Mouse (Mus musculus): Measurements from ENCODE around the gene Glce. TPM values are rescaled to one million over a fixed set of nuclear protein-coding genes. Genes with fewer than 3 reads are reported as not detected.

Glce gene
- total and polyA plus RNA-seq, 3 experiments: 7.4 to 16.4 (median 13.1) TPM

- H3K27me3 ChIP-seq (replicated peaks): peaks cover 81% of the 10 kb centered on the region
- H3K9ac ChIP-seq (ENCODE audit: insufficient read depth, low read depth): no peak overlapping the region
- no peak overlapping the region for H3K4me2 ChIP-seq (ENCODE audit: insufficient read depth, low read depth, poor library complexity, severe bottlenecking)
- H3K9me3 ChIP-seq (replicated peaks; ENCODE audit: low read length): peaks cover 4% of the 10 kb centered on the region
- no peak for DNase-seq (ENCODE audit: extremely low read depth)
- H3K4me1 ChIP-seq (ENCODE audit: control insufficient read depth in 1 of 2, insufficient read depth in 2 of 2): peaks cover 5 to 14% of the 10 kb centered on the region in 2 experiments; a peak in 3 of 4 replicates
- TF ChIP-seq CHD2 (IDR thresholded peaks at IDR 0.05; ENCODE audit: low read length): no peak
- no peak for TF ChIP-seq RAD21 (IDR thresholded peaks at IDR 0.05; ENCODE audit: low read depth, low read length)
- TF ChIP-seq IRF4 (IDR thresholded peaks at IDR 0.05; ENCODE audit: low read depth, low read length): no peak
- TF ChIP-seq POLR2A (IDR thresholded peaks at IDR 0.05; ENCODE audit: low read depth, low read length): no peak
- TF ChIP-seq SIN3A (IDR thresholded peaks at IDR 0.05; ENCODE audit: low read length): no peak
- TF ChIP-seq POLR2AphosphoS2 (IDR thresholded peaks at IDR 0.05; ENCODE audit: low read depth, low read length): no peak
- no peak for TF ChIP-seq USF1 (IDR thresholded peaks at IDR 0.05; ENCODE audit: low read depth, low read length)
- no peak for TF ChIP-seq USF2 (conservative IDR thresholded peaks at IDR 0.05; ENCODE audit: low read depth, low read length)
- TF ChIP-seq RCOR1 (conservative IDR thresholded peaks at IDR 0.05; ENCODE audit: low read depth, low read length): no peak
- TF ChIP-seq TCF12 (IDR thresholded peaks at IDR 0.05; ENCODE audit: low read depth, low read length): no peak
- no peak for TF ChIP-seq SMC3 (IDR thresholded peaks at IDR 0.05; ENCODE audit: low read depth, low read length)
- no peak for TF ChIP-seq E2F4 (IDR thresholded peaks at IDR 0.05; ENCODE audit: insufficient replicate concordance, low read depth, low read length)
- no peak for TF ChIP-seq ETS1 (conservative IDR thresholded peaks at IDR 0.05; ENCODE audit: low read depth, low read length)
- no peak for TF ChIP-seq MAZ (IDR thresholded peaks at IDR 0.05; ENCODE audit: low read depth, low read length)
- TF ChIP-seq BHLHE40 (IDR thresholded peaks at IDR 0.05; ENCODE audit: low read depth, low read length): no peak
- no peak for TF ChIP-seq JUN (IDR thresholded peaks at IDR 0.05; ENCODE audit: insufficient read depth, low read depth, low read length)
- no peak for TF ChIP-seq JUND (conservative IDR thresholded peaks at IDR 0.05; ENCODE audit: low read depth, low read length)
- no peak for TF ChIP-seq MAFK (IDR thresholded peaks at IDR 0.05; ENCODE audit: insufficient replicate concordance, low read length)
- no peaks in the 10 kb centered on the region for H3K36me3 ChIP-seq (replicated peaks in 1 of 2; ENCODE audit: control insufficient read depth in 1 of 2, insufficient read depth in 1 of 2, low read length in 1 of 2)
- dilution Hi-C loops (cut with MboI; ENCODE audit: extremely low pct_ligation_motif_present, extremely low pct_unique_long_range_greater_than_20kb, low sequenced_read_pairs) (no loop called here), in situ Hi-C loops (cut with MboI; ENCODE audit: low pct_ligation_motif_present, low pct_unique_long_range_greater_than_20kb, low sequenced_read_pairs) (no loop called here)
- no peaks in the 10 kb centered on the region for H3K79me2 ChIP-seq (replicated peaks; ENCODE audit: control insufficient read depth, extremely low read depth, insufficient read depth, poor library complexity, severe bottlenecking)
- H3K4me3 ChIP-seq (replicated peaks in 1 of 3; ENCODE audit: low read depth in 2 of 3, low read length in 2 of 3, poor library complexity in 1 of 3): no peak overlapping the region
- H3K27ac ChIP-seq (ENCODE audit: insufficient read depth, low read depth): no peak overlapping the region
Observed at GRCm38 (mm10) chr9:62018229-62019093, 104.0 kb downstream of the Glce start.

GRCm38 (mm10) chr9:62017329-62017728 is 105.1 kb downstream of the Glce start:
- peaks cover 4% of the 10 kb centered on the region for H3K9me3 ChIP-seq (replicated peaks; ENCODE audit: low read length)
- H3K36me3 ChIP-seq (replicated peaks in 1 of 2; ENCODE audit: control insufficient read depth in 1 of 2, insufficient read depth in 1 of 2, low read length in 1 of 2): no peaks in the 10 kb centered on the region
- no peak for DNase-seq (ENCODE audit: extremely low read depth)
- no peaks in the 10 kb centered on the region for H3K79me2 ChIP-seq (replicated peaks; ENCODE audit: control insufficient read depth, extremely low read depth, insufficient read depth, poor library complexity, severe bottlenecking)
- H3K27me3 ChIP-seq (replicated peaks): peaks cover 81% of the 10 kb centered on the region
- H3K4me2 ChIP-seq (ENCODE audit: insufficient read depth, low read depth, poor library complexity, severe bottlenecking): no peak overlapping the region
- no peak overlapping the region for H3K9ac ChIP-seq (ENCODE audit: insufficient read depth, low read depth)
- in situ Hi-C loops (cut with MboI; ENCODE audit: low pct_ligation_motif_present, low pct_unique_long_range_greater_than_20kb, low sequenced_read_pairs): no loop called here
- no peak overlapping the region for H3K27ac ChIP-seq (ENCODE audit: insufficient read depth, low read depth)
- no peak for TF ChIP-seq ETS1 (conservative IDR thresholded peaks at IDR 0.05; ENCODE audit: low read depth, low read length)
- TF ChIP-seq USF2 (conservative IDR thresholded peaks at IDR 0.05; ENCODE audit: low read depth, low read length): no peak
- TF ChIP-seq JUN (IDR thresholded peaks at IDR 0.05; ENCODE audit: insufficient read depth, low read depth, low read length): no peak
- H3K4me1 ChIP-seq (ENCODE audit: control insufficient read depth in 1 of 2, insufficient read depth in 2 of 2): peaks cover 5 to 14% of the 10 kb centered on the region in 2 experiments; a peak in 3 of 4 replicates
- dilution Hi-C loops (cut with MboI; ENCODE audit: extremely low pct_ligation_motif_present, extremely low pct_unique_long_range_greater_than_20kb, low sequenced_read_pairs): no loop called here
- H3K4me3 ChIP-seq (replicated peaks in 1 of 3; ENCODE audit: low read depth in 2 of 3, low read length in 2 of 3, poor library complexity in 1 of 3): no peak overlapping the region
